Mouse (Mus musculus) CH12.LX (cell line): ENCODE measurements at regions not wholly inside any gene's neighbourhood (a gene's known extent, or its start where the extent isn't known, plus 50 kb on each side); places are given as distances from the start of the nearest gene placed in this dataset.
A peak's percentile ranks its signal among the peaks of the same experiment; 100 is the strongest.

Experiments used
- DNase-seq: peaks from one replicate; pipeline ENCODE4 v3.0.0-alpha.2; 2013; ENCODE audit errors: extremely low read depth
- H3K27ac ChIP-seq: 2 replicates; pipeline ENCODE4 v1.5.1; 2012; ENCODE audit warnings: low read depth, mild to moderate bottlenecking, control low read depth, moderate library complexity; ENCODE audit not compliant: insufficient read depth
- H3K27me3 ChIP-seq: replicated peaks from 2 replicates; pipeline ENCODE3; 2012; ENCODE audit warnings: inconsistent platforms
- H3K36me3 ChIP-seq, 2 experiments: replicated peaks in 1 of 2; 2 replicates each; pipeline versions ENCODE3 to v1.6.1; 2012; ENCODE audit warnings: inconsistent platforms in 1 of 2, low read length in 1 of 2, mild to moderate bottlenecking in 1 of 2, mixed read lengths in 1 of 2, moderate library complexity in 1 of 2; ENCODE audit not compliant: control insufficient read depth in 1 of 2, insufficient read depth in 1 of 2
- H3K4me1 ChIP-seq, 2 experiments: 2 replicates each; pipeline ENCODE4 v1.6.1; 2012; ENCODE audit warnings: inconsistent platforms in 1 of 2, moderate library complexity in 1 of 2; ENCODE audit not compliant: insufficient read depth in 2 of 2, control insufficient read depth in 1 of 2
- H3K4me2 ChIP-seq: 2 replicates; pipeline ENCODE4 v1.6.1; 2012; ENCODE audit warnings: low read depth, mild to moderate bottlenecking, control low read depth; ENCODE audit not compliant: poor library complexity, insufficient read depth, severe bottlenecking
- H3K4me3 ChIP-seq, 3 experiments: fragments of 150-350 bp in 1 of 3; sonication (generic) in 1 of 3; replicated peaks in 1 of 3; 2 replicates each; pipeline versions ENCODE3 to v1.5.1; 2011 to 2012; ENCODE audit warnings: low read depth in 2 of 3, low read length in 2 of 3, mild to moderate bottlenecking in 2 of 3, moderate library complexity in 2 of 3, control low read depth in 1 of 3, improper control_type of control experiment in 1 of 3, inconsistent platforms in 1 of 3, mixed read lengths in 1 of 3; ENCODE audit not compliant: poor library complexity in 1 of 3
- H3K79me2 ChIP-seq: replicated peaks from 2 replicates; pipeline ENCODE4 v1.6.1; 2012; ENCODE audit warnings: mild to moderate bottlenecking, moderate library complexity; ENCODE audit not compliant: control insufficient read depth, poor library complexity, insufficient read depth, severe bottlenecking; ENCODE audit errors: extremely low read depth
- H3K9ac ChIP-seq: 2 replicates; pipeline ENCODE4 v1.6.1; 2012; ENCODE audit warnings: low read depth, mild to moderate bottlenecking, control low read depth, moderate library complexity; ENCODE audit not compliant: insufficient read depth
- H3K9me3 ChIP-seq: replicated peaks from 2 replicates; pipeline ENCODE3; 2012; ENCODE audit warnings: low read length, inconsistent platforms, mixed read lengths
- BHLHE40 ChIP-seq: IDR thresholded peaks from 2 replicates; pipeline ENCODE4 v1.6.1; 2011; ENCODE audit warnings: mild to moderate bottlenecking, low read depth, low read length, improper control_type of control experiment
- CHD1 ChIP-seq: IDR thresholded peaks from 2 replicates; pipeline ENCODE4 v1.6.1; 2012; ENCODE audit warnings: low read depth, low read length, improper control_type of control experiment, inconsistent platforms
- CHD2 ChIP-seq: IDR thresholded peaks from 2 replicates; pipeline ENCODE4 v1.6.1; 2011; ENCODE audit warnings: low read length, improper control_type of control experiment
- CTCF ChIP-seq, 2 experiments: IDR thresholded peaks in 1 of 2; conservative IDR thresholded peaks in 1 of 2; 2 replicates each; pipeline ENCODE4 v1.5.1; 2011 to 2012; ENCODE audit warnings: low read depth in 2 of 2, low read length in 2 of 2, improper control_type of control experiment in 1 of 2, inconsistent platforms in 1 of 2, mild to moderate bottlenecking in 1 of 2, moderate library complexity in 1 of 2
- E2F4 ChIP-seq: IDR thresholded peaks from 2 replicates; pipeline ENCODE4 v1.6.1; 2011; ENCODE audit warnings: low read depth, low read length, improper control_type of control experiment; ENCODE audit not compliant: insufficient replicate concordance
- ELF1 ChIP-seq: IDR thresholded peaks from 2 replicates; pipeline ENCODE4 v1.6.1; 2014; ENCODE audit warnings: low read depth, mild to moderate bottlenecking, inconsistent platforms, low read length, improper control_type of control experiment
- ETS1 ChIP-seq: conservative IDR thresholded peaks from 2 replicates; pipeline ENCODE4 v1.6.1; 2012; ENCODE audit warnings: low read depth, mild to moderate bottlenecking, inconsistent platforms, low read length, improper control_type of control experiment, moderate library complexity
- GABPA ChIP-seq: IDR thresholded peaks from 2 replicates; pipeline ENCODE4 v1.6.1; 2012; ENCODE audit warnings: low read depth, low read length, improper control_type of control experiment, inconsistent platforms; ENCODE audit not compliant: insufficient replicate concordance
- MAFK ChIP-seq: IDR thresholded peaks from 2 replicates; pipeline ENCODE4 v1.6.1; 2011; ENCODE audit warnings: low read length, improper control_type of control experiment; ENCODE audit not compliant: insufficient replicate concordance
- MAX ChIP-seq: IDR thresholded peaks from 2 replicates; pipeline ENCODE4 v1.6.1; 2011; ENCODE audit warnings: low read length, improper control_type of control experiment
- MAZ ChIP-seq: IDR thresholded peaks from 2 replicates; pipeline ENCODE4 v1.6.1; 2012; ENCODE audit warnings: low read depth, mild to moderate bottlenecking, inconsistent platforms, low read length, improper control_type of control experiment, moderate library complexity
- NELFE ChIP-seq: IDR thresholded peaks from 2 replicates; pipeline ENCODE4 v1.6.1; 2011; ENCODE audit warnings: low read depth, low read length, improper control_type of control experiment
- POLR2A ChIP-seq: IDR thresholded peaks from 2 replicates; pipeline ENCODE4 v1.6.1; 2011; ENCODE audit warnings: low read depth, mild to moderate bottlenecking, improper control_type of control experiment, low read length
- POLR2AphosphoS2 ChIP-seq: IDR thresholded peaks from 2 replicates; pipeline ENCODE4 v1.6.1; 2011; ENCODE audit warnings: low read depth, low read length, improper control_type of control experiment
- SIN3A ChIP-seq: IDR thresholded peaks from 2 replicates; pipeline ENCODE4 v1.6.1; 2012; ENCODE audit warnings: low read length, improper control_type of control experiment, inconsistent platforms
- SMC3 ChIP-seq: IDR thresholded peaks from 2 replicates; pipeline ENCODE4 v1.6.1; 2011; ENCODE audit warnings: low read depth, low read length, improper control_type of control experiment
- TBP ChIP-seq: conservative IDR thresholded peaks from 2 replicates; pipeline ENCODE4 v1.6.1; 2011; ENCODE audit warnings: low read depth, low read length, improper control_type of control experiment
- TCF12 ChIP-seq: IDR thresholded peaks from 2 replicates; pipeline ENCODE4 v1.6.1; 2014; ENCODE audit warnings: low read depth, mild to moderate bottlenecking, inconsistent platforms, low read length, improper control_type of control experiment
- ZKSCAN1 ChIP-seq: IDR thresholded peaks from 2 replicates; pipeline ENCODE4 v1.6.1; 2012; ENCODE audit warnings: low read depth, inconsistent platforms, low read length, improper control_type of control experiment, borderline replicate concordance
- ZMIZ1 ChIP-seq: IDR thresholded peaks from 2 replicates; pipeline ENCODE4 v1.6.1; 2012; ENCODE audit warnings: low read depth, mild to moderate bottlenecking, inconsistent platforms, low read length, improper control_type of control experiment
- ZNF384 ChIP-seq: IDR thresholded peaks from 2 replicates; pipeline ENCODE4 v1.6.1; 2012; ENCODE audit warnings: low read depth, low read length, improper control_type of control experiment, inconsistent platforms
- dilution Hi-C: fragments of 300-500 bp; cut with MboI; formaldehyde crosslinking; loops from 2 replicates; pipeline ENCODE4 v1.14.3; 2020; ENCODE audit warnings: low sequenced_read_pairs; ENCODE audit not compliant: extremely low pct_unique_long_range_greater_than_20kb, extremely low pct_ligation_motif_present
- in situ Hi-C: fragments of 300-500 bp; cut with MboI; formaldehyde crosslinking; loops from 3 replicates; pipeline ENCODE4 v1.14.3; 2019; ENCODE audit warnings: low sequenced_read_pairs, low pct_ligation_motif_present, low pct_unique_long_range_greater_than_20kb, mixed read lengths

- TF ChIP-seq CTCF (conservative IDR thresholded peaks at IDR 0.05 in 1 of 2, IDR thresholded peaks at IDR 0.05 in 1 of 2; ENCODE audit: low read depth in 2 of 2, low read length in 2 of 2) (peak; percentile 30 to 50; a peak in 3 of 4 replicates), ELF1 (no peak), SMC3 (peak; percentile 13; the same call in 1 of the 2 replicates)
- Histone ChIP-seq H3K36me3 (no peaks in the 10 kb centered on the region), H3K79me2 (no peaks in the 10 kb centered on the region), H3K9me3 (peaks cover 2% of the 10 kb centered on the region), H3K27ac (no peak overlapping the region), H3K27me3 (no peaks in the 10 kb centered on the region), H3K4me3 (no peak overlapping the region), H3K9ac (no peak overlapping the region), H3K4me1 (no peaks in the 10 kb centered on the region), H3K4me2 (no peak overlapping the region)
- DNase-seq = peak; percentile 31
- in situ Hi-C loops (no loop called here), dilution Hi-C loops (no loop called here)
These were observed 332.7 kb upstream of the Runx1 start for GRCm38 (mm10) chr16:93158526-93159226.

- H3K4me1 ChIP-seq = no peaks in the 10 kb centered on the region
- dilution Hi-C loops = no loop called here
- H3K27me3 ChIP-seq = no peaks in the 10 kb centered on the region
- H3K9ac ChIP-seq = no peak overlapping the region
- no peak overlapping the region for H3K4me3 ChIP-seq
- peaks cover 2% of the 10 kb centered on the region for H3K9me3 ChIP-seq
- in situ Hi-C loops = no loop called here
- no peak for TF ChIP-seq GABPA
- TF ChIP-seq NELFE = no peak
- no peak for TF ChIP-seq CHD1
- TF ChIP-seq CHD2 = no peak
- no peak for TF ChIP-seq POLR2A
- TF ChIP-seq POLR2AphosphoS2 = no peak
- TF ChIP-seq MAFK = no peak
- no peak for TF ChIP-seq TBP
- TF ChIP-seq TCF12 = no peak
- no peak for TF ChIP-seq SIN3A
- TF ChIP-seq ETS1 = no peak
- no peak for TF ChIP-seq ZNF384
- TF ChIP-seq ZKSCAN1 = no peak
- no peak for TF ChIP-seq E2F4
- TF ChIP-seq ZMIZ1 = no peak
- no peak for TF ChIP-seq MAX
- TF ChIP-seq CTCF (conservative IDR thresholded peaks at IDR 0.05 in 1 of 2, IDR thresholded peaks at IDR 0.05 in 1 of 2; ENCODE audit: low read depth in 2 of 2, low read length in 2 of 2) = no peak
- no peak for TF ChIP-seq MAZ
- TF ChIP-seq BHLHE40 = no peak
- no peaks in the 10 kb centered on the region for H3K79me2 ChIP-seq
- H3K36me3 ChIP-seq = no peaks in the 10 kb centered on the region
- no peak overlapping the region for H3K4me2 ChIP-seq
- no peak overlapping the region for H3K27ac ChIP-seq
- DNase-seq = no peak
These were observed 327.8 kb upstream of the Runx1 start for GRCm38 (mm10) chr16:93153545-93154329.
